Mouse (Mus musculus) testis, adult 2 months (tissue): ENCODE data around the gene Ubox5. TPM values are rescaled to one million over a fixed set of nuclear protein-coding genes. Genes with fewer than 3 reads are reported as not detected.
"Not testable (repeated sequence)": the region's sequence is repeated elsewhere in the genome, so short reads cannot be mapped to it uniquely, and the experiment has no call there.

Source experiments
- H3K27ac ChIP-seq: fragments of 200-500 bp; 2 replicates; pipeline ENCODE4 v1.5.1; 2012; ENCODE audit warnings: low read depth, low read length; ENCODE audit not compliant: control insufficient read depth, insufficient read depth
- H3K27me3 ChIP-seq: fragments of 200-500 bp; 2 replicates; pipeline ENCODE4 v1.6.1; 2012; ENCODE audit warnings: mild to moderate bottlenecking, low read length, moderate library complexity; ENCODE audit not compliant: control insufficient read depth, insufficient read depth
- H3K36me3 ChIP-seq: fragments of 200-500 bp; 2 replicates; pipeline ENCODE4 v1.6.1; 2012; ENCODE audit warnings: mild to moderate bottlenecking, low read length; ENCODE audit not compliant: control insufficient read depth, insufficient read depth
- H3K4me1 ChIP-seq: fragments of 200-500 bp; 2 replicates; pipeline ENCODE4 v1.6.1; 2012; ENCODE audit warnings: low read length; ENCODE audit not compliant: control insufficient read depth, insufficient read depth
- H3K4me3 ChIP-seq: fragments of 200-500 bp; 2 replicates; pipeline ENCODE4 v1.5.1; 2012; ENCODE audit warnings: low read depth, mild to moderate bottlenecking, low read length, moderate library complexity, mixed read lengths; ENCODE audit not compliant: control insufficient read depth
- CTCF ChIP-seq: fragments of 200-500 bp; IDR thresholded peaks from 2 replicates; pipeline ENCODE4 v1.5.1; 2012; ENCODE audit warnings: low read depth, mild to moderate bottlenecking, inconsistent platforms, low read length, moderate library complexity; ENCODE audit not compliant: control insufficient read depth, insufficient read depth, insufficient replicate concordance
- POLR2A ChIP-seq: fragments of 200-500 bp; IDR thresholded peaks from 2 replicates; pipeline ENCODE4 v1.6.1; 2012; ENCODE audit warnings: low read depth, mild to moderate bottlenecking, inconsistent platforms, low read length, moderate library complexity; ENCODE audit not compliant: control insufficient read depth
- polyA plus RNA-seq: library from polyadenylated mRNA; depleted of rRNA; stranded (reverse); fragments of >200 nt; gene quantifications from 2 replicates; pipeline ENCODE4 v1.2.3, GENCODE M21; 2012

Gene Ubox5
- polyA plus RNA-seq, 1 experiment, result 7.7 TPM

- Histone ChIP-seq H3K4me3 (no peak overlapping the region), H3K4me1 (peaks cover 10% of the 10 kb centered on the region), H3K27me3 (no peaks in the 10 kb centered on the region), H3K27ac (no peak overlapping the region), H3K36me3 (no peaks in the 10 kb centered on the region)
- peak; percentile 58; the same call in 1 of the 2 replicates for TF ChIP-seq CTCF
- TF ChIP-seq POLR2A, result no peak
Observed at GRCm38 (mm10) chr2:130578148-130578547, 51.7 kb downstream of the Ubox5 start.

- no peaks in the 10 kb centered on the region for H3K27me3 ChIP-seq
- peaks cover 10% of the 10 kb centered on the region for H3K4me1 ChIP-seq
- no peak for TF ChIP-seq CTCF
- no peak for TF ChIP-seq POLR2A
- H3K36me3 ChIP-seq, result no peaks in the 10 kb centered on the region
- no peak overlapping the region for H3K4me3 ChIP-seq
- no peak overlapping the region for H3K27ac ChIP-seq
Observed at GRCm38 (mm10) chr2:130577632-130578031, 52.2 kb downstream of the Ubox5 start.

GRCm38 (mm10) chr2:130577021-130577420 is 52.8 kb downstream of the Ubox5 start:
- Histone ChIP-seq H3K4me1 (peaks cover 10% of the 10 kb centered on the region), H3K27me3 (no peaks in the 10 kb centered on the region), H3K4me3 (no peak overlapping the region), H3K27ac (no peak overlapping the region), H3K36me3 (no peaks in the 10 kb centered on the region)
- TF ChIP-seq POLR2A (no peak), CTCF (no peak)

- peak overlapping the region; percentile 26 for H3K4me3 ChIP-seq
- H3K4me1 ChIP-seq, result peaks cover 10% of the 10 kb centered on the region
- H3K27me3 ChIP-seq, H3K27ac ChIP-seq, H3K36me3 ChIP-seq: not testable (repeated sequence)
Observed at GRCm38 (mm10) chr2:130576564-130576963, 53.3 kb downstream of the Ubox5 start.

GRCm38 (mm10) chr2:130575873-130576272 is 54.0 kb downstream of the Ubox5 start, which contains the start of gene Oxt:
Gene Oxt, plus strand, starts transcription at chr2:130576173.
- Histone ChIP-seq H3K4me1 (peaks cover 10% of the 10 kb centered on the region), H3K4me3 (peak within 1 kb of the TSS; percentile 26), H3K27ac (no peak within 1 kb of the TSS), H3K27me3 (no peaks in the 10 kb centered on the region), H3K36me3 (no peaks in the 10 kb centered on the region)
- TF ChIP-seq POLR2A (no peak), CTCF (no peak)

- H3K27ac ChIP-seq, result no peak overlapping the region
- TF ChIP-seq CTCF, result no peak
- TF ChIP-seq POLR2A, result no peak
- H3K27me3 ChIP-seq, result no peaks in the 10 kb centered on the region
- H3K4me3 ChIP-seq, result no peak overlapping the region
- H3K4me1 ChIP-seq, result peaks cover 6% of the 10 kb centered on the region; the same call in 1 of the 2 replicates
- H3K36me3 ChIP-seq, result no peaks in the 10 kb centered on the region
Observed at GRCm38 (mm10) chr2:130574960-130575359, 54.9 kb downstream of the Ubox5 start.

GRCm38 (mm10) chr2:130569926-130570325 is 59.9 kb downstream of the Ubox5 start:
- TF ChIP-seq POLR2A, result no peak
- TF ChIP-seq CTCF, result no peak

GRCm38 (mm10) chr2:130568921-130569320 is 60.9 kb downstream of the Ubox5 start:
- Histone ChIP-seq H3K4me1 (peaks cover 5% of the 10 kb centered on the region; the same call in 1 of the 2 replicates), H3K27me3 (no peaks in the 10 kb centered on the region), H3K27ac (no peak overlapping the region), H3K36me3 (no peaks in the 10 kb centered on the region), H3K4me3 (no peak overlapping the region)
- no peak for TF ChIP-seq CTCF
- TF ChIP-seq POLR2A, result no peak

More at GRCm38 (mm10) chr2:130569926-130570325, 59.9 kb downstream of the Ubox5 start:
- no peaks in the 10 kb centered on the region for H3K36me3 ChIP-seq
- H3K4me3 ChIP-seq, result no peak overlapping the region
- H3K4me1 ChIP-seq, result no peaks in the 10 kb centered on the region
- H3K27me3 ChIP-seq, result no peaks in the 10 kb centered on the region
- H3K27ac ChIP-seq, result no peak overlapping the region
